Mouse (Mus musculus) layer of hippocampus, adult 11-12 months (tissue): ENCODE data around the gene 1700020N01Rik.

Experiments used
- DNase-seq: peaks from one replicate; pipeline ENCODE4 v3.0.0; 2022; ENCODE audit warnings: low spot score

Gene 1700020N01Rik

DNA sequence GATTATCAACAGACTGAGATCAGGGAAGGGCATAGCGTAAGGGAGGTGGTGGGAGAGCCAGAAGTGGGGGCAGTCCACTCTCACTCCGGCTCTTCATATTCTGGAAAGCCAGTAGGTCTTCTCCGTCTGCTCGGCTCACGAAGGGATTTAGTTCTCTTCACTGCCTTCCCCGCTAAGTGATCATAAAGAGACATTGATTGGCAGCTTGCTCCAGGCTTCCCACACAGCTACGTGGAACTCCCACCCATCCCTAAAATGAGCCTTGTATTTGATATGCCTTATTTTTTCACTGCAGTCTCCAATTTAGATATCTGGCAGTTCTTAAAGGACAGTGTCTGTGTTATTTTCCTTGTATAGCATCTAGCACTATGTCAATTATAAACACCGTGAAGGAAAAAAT lies 11.5 kb downstream of the 1700020N01Rik start:
- DNase-seq = no peak

DNA sequence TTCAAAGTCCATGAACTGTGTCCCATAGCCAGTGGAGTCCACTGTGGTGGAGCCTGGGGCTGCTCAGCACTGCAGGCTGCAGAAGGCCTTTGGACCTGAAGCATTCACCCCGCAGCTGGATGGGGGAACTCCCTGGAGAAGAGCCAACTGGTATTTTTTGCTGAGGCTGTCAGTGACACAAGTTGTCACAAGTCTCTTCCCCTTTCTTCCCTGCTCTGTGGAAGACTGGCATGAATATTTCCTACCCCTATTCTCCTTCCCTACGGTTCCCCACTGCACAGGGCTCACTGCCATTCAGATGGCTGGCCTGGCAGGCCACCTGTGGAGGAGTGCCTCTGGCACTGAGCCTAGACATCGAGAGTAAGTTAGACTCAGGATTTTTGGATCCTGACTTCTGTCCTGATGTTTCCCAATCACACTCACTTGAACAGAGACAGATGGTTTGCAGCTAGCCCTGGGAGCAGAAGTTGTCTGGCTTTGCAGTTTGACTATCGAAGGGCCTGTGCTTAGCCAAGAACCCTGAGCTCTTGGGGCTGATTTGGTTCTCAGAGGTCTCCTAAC lies 12.1 kb downstream of the 1700020N01Rik start:
- DNase-seq = peak; percentile 70

DNA sequence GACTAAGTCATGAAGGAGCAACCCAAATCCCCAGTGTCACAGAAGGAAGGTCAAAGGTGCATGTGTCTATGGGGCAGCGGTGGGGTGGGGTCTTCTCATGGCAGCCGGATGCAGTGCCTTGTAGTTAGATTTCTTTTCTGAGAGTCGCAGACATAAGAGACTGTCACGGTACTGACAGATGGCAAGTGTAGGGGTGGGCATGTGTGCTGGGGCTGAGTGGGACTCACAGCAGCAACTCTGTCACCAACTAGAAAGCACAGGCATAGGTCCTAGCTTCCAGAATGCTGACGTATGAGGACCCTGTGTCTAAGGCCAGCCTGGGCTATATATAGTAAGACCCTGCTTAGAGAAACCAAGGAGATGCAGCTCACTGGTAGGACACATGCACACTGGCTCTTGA lies 12.7 kb downstream of the 1700020N01Rik start:
- DNase-seq = peak; percentile 48

DNA sequence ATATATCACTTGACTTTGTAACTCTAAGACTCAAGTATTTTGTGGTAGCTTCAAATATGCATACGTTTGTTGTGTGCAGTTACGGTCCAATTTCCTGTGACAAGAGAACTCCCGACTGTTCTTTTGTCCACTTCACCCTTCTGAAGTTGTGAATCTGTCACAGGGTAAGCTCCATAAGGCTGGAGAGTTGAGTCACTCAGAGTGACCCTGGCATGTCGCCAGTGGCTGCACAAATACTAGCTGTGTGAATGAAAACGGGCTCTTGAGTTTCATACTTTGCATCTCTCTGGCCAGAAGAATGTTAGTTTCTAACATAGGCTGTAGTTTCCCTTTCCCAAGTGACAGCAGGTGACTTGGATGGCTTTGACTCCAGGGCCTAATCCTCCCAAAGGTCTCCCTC lies 14.0 kb downstream of the 1700020N01Rik start:
- peak; percentile 52 for DNase-seq

GRCm38 (mm10) chr10:21609583-21609982 lies 16.6 kb downstream of the 1700020N01Rik start:
- DNase-seq = peak; percentile 53

DNA sequence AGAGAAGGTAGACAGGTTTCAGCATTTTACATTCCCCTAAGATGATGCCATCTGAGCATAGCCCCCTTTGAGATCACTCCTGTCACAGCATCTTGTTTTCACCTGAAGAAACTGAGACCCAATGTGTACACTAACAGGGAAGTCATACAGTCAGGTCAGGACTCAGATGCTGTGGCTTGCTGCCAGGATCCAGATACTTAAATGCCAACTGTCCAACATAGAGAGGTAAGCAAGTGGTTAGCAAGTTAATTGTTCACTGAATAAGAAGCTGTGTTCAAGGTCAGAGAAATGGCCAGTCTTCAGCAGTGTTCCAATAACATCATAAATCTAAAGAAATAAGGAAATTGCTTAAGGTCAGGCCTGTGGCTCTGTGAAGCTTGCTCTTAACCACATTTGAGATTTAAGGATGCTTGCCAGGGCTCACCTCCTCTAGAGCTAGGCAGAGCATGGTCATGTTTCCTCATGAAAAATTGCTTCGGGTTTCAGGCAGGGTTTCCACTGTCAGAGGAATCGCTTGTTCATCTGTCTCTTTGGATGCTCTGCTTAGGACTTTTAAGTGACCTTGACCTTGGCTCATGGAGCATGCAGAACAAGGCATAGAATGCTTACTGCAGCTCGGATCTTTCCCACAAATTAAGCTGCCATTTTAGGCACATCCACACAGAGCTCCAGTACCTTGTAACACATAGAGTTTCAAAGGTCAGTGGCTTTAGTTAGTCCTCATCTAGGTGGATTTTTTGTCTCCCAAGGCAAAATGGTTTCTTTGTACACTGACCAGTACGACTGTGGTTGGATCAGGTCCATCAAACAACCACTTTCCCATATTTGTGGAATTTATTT lies 20.3 kb downstream of the 1700020N01Rik start:
- no peak for DNase-seq

- no peak for DNase-seq
Measured at GRCm38 (mm10) chr10:21614520-21614919, 21.6 kb downstream of the 1700020N01Rik start.

- DNase-seq = no peak
Measured at GRCm38 (mm10) chr10:21618745-21619508, 26.0 kb downstream of the 1700020N01Rik start.

GRCm38 (mm10) chr10:21622065-21622464 lies 29.1 kb downstream of the 1700020N01Rik start:
- no peak for DNase-seq

- DNase-seq = peak; percentile 81
Measured at GRCm38 (mm10) chr10:21628555-21628954, 35.6 kb downstream of the 1700020N01Rik start.

DNA sequence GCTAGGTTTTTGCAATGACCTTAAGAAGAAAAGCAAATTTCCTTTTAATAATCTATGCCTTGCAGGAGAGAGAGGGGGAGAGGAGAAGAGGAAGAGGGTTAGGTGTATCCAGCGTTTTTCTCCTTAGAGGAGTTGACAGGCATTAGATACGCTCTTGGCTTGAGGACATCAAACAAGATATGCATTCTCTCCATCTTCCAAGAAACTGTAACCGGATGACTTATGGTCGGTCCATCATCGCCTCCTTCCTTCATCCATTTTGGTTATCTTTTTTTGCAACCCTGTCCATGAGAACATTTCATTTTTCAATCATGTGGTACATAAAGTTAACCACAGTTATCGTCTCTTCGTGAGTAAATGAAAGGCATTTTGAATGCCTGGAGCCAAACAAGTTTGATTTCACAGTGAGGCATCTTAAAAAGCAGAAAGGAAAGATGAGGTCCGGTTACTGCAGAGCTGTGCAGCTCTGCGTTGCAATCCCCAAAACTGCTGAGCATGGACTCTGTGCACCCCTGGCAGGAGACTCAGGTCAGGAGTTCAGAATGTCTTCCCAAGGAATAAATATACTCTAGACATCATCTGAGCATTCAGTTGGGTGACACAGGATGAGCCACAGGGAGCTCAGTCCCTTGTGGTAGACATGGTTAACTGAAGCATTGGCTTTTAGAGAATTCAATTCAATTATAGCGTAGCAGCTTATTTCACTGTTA lies 36.2 kb downstream of the 1700020N01Rik start:
- no peak for DNase-seq

GRCm38 (mm10) chr10:21631481-21631880 lies 38.5 kb downstream of the 1700020N01Rik start:
- no peak for DNase-seq

DNA sequence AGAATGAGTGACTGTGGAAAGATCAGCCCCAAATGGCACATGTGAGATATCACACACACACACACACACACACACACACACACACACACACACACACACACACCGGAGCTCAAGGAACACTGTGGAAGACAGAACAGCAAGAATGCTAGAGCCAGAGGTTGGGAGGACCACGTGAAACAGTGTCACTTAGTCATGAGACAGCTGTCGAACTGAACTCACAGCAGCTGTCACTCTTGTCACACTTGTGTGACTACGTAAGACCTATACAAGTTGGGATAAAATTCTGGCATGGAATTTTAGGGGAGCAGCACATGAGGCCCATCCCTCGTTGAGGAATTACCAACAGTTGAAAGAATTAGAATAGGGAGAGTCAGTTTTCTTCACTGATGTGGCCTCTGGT lies 39.7 kb downstream of the 1700020N01Rik start:
- no peak for DNase-seq

DNA sequence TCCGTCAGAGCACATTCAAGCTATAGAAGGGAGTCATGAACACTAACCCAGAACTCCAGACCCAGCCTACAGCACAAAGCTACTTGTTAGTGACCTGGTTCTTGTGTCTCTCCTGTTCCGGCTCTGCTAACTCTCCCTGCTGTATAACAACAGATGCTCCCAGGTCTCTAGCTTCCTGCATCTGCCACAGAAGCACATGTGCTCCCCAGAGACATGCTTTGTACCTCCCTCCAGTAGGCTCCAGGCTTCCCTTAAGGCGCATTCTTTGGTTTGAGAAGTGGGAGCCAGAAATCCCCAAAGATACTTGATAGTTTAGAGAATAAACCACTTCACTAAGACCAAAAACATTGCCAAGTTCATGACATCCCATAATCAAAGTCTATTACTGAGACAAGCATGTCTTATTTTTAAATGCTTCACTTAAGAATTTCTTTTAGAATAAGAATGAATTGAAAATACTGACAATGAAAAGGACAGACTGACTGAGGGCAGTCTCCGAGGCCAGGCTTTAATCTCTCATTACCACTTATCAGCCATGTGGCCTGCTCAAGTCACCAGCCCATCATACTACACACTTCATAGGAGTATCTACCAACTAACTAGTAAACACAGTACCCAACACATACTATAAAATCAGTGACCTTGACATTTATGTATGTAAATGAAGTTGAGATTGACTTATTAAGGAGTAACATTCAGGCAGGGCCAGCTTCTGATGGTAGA lies 43.2 kb downstream of the 1700020N01Rik start:
- no peak for DNase-seq

GRCm38 (mm10) chr10:21636711-21637081 lies 43.8 kb downstream of the 1700020N01Rik start:
- peak; percentile 80 for DNase-seq

DNA sequence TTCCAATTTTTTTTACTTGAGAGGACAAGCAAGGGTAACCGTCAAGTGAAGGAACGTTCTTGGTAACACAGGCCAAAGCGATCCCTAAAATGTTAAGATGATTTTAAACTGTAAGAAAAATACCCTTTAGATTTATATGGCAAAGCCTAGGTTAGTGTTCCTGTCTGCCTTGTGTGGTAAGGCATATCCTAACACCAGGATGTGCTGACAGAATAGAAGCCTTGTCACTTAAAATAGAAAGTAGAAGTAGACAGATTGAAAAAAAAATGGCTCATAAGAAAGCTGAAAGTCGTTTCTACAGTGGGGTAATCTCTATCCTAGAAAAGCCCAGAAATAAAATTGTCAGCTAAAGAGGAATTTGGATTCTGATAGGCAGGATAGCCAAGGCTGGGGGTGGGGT lies 58.4 kb downstream of the 1700020N01Rik start:
- DNase-seq = no peak

DNA sequence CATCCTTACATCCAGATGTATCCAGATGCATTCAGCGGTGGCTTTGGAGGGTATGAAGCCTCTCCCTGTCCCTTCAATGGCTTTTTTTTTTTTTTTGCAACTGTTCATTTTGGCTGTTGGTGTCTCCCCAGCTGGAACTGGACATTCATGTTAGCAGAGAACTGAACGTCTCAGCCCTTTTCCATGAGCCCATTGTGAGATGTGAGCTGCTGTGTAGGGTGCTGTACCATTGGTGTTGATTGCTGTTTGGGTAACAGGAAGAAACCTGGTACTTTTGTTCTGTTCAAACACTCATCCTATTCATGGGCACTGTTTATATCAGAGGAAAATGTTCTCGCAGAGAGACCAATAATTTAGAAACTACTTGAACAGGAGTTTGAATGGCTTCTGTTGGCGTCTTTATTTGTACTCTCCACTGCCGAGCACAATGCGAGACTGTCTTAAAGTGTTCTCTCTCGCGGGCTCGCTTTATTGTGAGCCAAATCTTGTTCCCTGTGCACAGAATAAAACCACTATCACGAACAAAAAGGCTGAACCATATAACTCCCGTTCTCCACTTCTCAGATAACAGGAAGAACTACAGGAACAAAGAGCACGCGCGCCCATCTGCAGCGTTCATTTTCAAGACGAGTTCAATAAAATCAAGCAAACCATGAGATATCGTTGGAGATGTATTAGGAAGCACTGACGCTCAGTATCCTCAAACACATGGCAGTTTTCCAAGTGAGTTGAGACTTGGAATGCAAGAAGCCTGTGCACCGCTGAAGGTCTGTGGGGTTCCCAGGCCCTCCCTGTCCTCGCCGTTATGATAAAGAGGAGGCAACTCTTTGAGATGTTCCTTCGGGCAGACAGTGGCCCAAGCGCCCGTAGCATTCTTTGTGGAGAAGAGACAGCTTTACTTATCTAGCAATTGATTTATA lies 59.7 kb downstream of the 1700020N01Rik start:
- peak; percentile 58 for DNase-seq

- DNase-seq = no peak
Measured at GRCm38 (mm10) chr10:21653469-21653868, 60.5 kb downstream of the 1700020N01Rik start.

- peak; percentile 52 for DNase-seq
Measured at GRCm38 (mm10) chr10:21659576-21660246, 66.8 kb downstream of the 1700020N01Rik start.

GRCm38 (mm10) chr10:21668976-21669375 lies 76.0 kb downstream of the 1700020N01Rik start:
- DNase-seq = no peak
